Mouse (Mus musculus) embryo, embryonic 11.5 days (tissue): ENCODE data around the gene Esr1.
"Not testable (repeated sequence)": the region's sequence is repeated elsewhere in the genome, so short reads cannot be mapped to it uniquely, and the experiment has no call there.

Experiments
- DNase-seq: peaks from one replicate; pipeline ENCODE4 v3.0.0-alpha.2; 2012; ENCODE audit warnings: low read depth, low spot score

The Esr1 gene

GRCm38 (mm10) chr10:4620596-4621504 is 9.5 kb downstream of the Esr1 start:
- no peak for DNase-seq

GRCm38 (mm10) chr10:4621505-4621815 is 10.1 kb downstream of the Esr1 start:
- no peak for DNase-seq

- DNase-seq, result no peak
These were observed 11.9 kb downstream of the Esr1 start for GRCm38 (mm10) chr10:4623319-4623718.

- DNase-seq, result no peak
These were observed 13.2 kb downstream of the Esr1 start for GRCm38 (mm10) chr10:4624581-4624980.

GRCm38 (mm10) chr10:4625300-4625699 is 13.9 kb downstream of the Esr1 start:
- no peak for DNase-seq

GRCm38 (mm10) chr10:4626432-4626831 is 15.0 kb downstream of the Esr1 start:
- no peak for DNase-seq

GRCm38 (mm10) chr10:4626996-4627395 is 15.6 kb downstream of the Esr1 start:
- DNase-seq, result no peak

GRCm38 (mm10) chr10:4627415-4627814 is 16.0 kb downstream of the Esr1 start:
- DNase-seq, result no peak

- DNase-seq, result no peak
These were observed 17.9 kb downstream of the Esr1 start for GRCm38 (mm10) chr10:4629314-4629713.

- no peak for DNase-seq
These were observed 20.9 kb downstream of the Esr1 start for GRCm38 (mm10) chr10:4632211-4632704.

GRCm38 (mm10) chr10:4633287-4634030 is 22.1 kb downstream of the Esr1 start:
- no peak for DNase-seq

- no peak for DNase-seq
These were observed 24.3 kb downstream of the Esr1 start for GRCm38 (mm10) chr10:4635740-4636139.

- no peak for DNase-seq
These were observed 34.7 kb downstream of the Esr1 start for GRCm38 (mm10) chr10:4646074-4646473.

GRCm38 (mm10) chr10:4646851-4647250 is 35.5 kb downstream of the Esr1 start:
- DNase-seq, result no peak

- DNase-seq, result no peak
These were observed 54.0 kb downstream of the Esr1 start for GRCm38 (mm10) chr10:4665380-4665779.

GRCm38 (mm10) chr10:4667006-4667405 is 55.6 kb downstream of the Esr1 start:
- DNase-seq, result no peak

- no peak for DNase-seq
These were observed 58.7 kb downstream of the Esr1 start for GRCm38 (mm10) chr10:4670053-4670452.

- DNase-seq, result no peak
These were observed 60.5 kb downstream of the Esr1 start for GRCm38 (mm10) chr10:4671876-4672275.

GRCm38 (mm10) chr10:4673311-4673816 is 62.0 kb downstream of the Esr1 start:
- DNase-seq, result no peak

- not testable (repeated sequence) for DNase-seq
These were observed 63.7 kb downstream of the Esr1 start for GRCm38 (mm10) chr10:4674983-4675592.

GRCm38 (mm10) chr10:4683106-4683505 is 71.7 kb downstream of the Esr1 start:
- no peak for DNase-seq

- DNase-seq, result no peak
These were observed 72.4 kb downstream of the Esr1 start for GRCm38 (mm10) chr10:4683711-4684265.
